Mouse (Mus musculus): ENCODE measurements around the gene Gpn1. TPM values are rescaled to one million over a fixed set of nuclear protein-coding genes. Genes with fewer than 3 reads are reported as not detected.
A peak's percentile ranks its signal among the peaks of the same experiment; 100 is the strongest.

Gpn1 gene
- polyA plus RNA-seq (2014; fragmentation: Nextera tagmentation; extraction: Ambion mirVana), result 54.2 and 66.3 TPM in 2 replicates

DNA sequence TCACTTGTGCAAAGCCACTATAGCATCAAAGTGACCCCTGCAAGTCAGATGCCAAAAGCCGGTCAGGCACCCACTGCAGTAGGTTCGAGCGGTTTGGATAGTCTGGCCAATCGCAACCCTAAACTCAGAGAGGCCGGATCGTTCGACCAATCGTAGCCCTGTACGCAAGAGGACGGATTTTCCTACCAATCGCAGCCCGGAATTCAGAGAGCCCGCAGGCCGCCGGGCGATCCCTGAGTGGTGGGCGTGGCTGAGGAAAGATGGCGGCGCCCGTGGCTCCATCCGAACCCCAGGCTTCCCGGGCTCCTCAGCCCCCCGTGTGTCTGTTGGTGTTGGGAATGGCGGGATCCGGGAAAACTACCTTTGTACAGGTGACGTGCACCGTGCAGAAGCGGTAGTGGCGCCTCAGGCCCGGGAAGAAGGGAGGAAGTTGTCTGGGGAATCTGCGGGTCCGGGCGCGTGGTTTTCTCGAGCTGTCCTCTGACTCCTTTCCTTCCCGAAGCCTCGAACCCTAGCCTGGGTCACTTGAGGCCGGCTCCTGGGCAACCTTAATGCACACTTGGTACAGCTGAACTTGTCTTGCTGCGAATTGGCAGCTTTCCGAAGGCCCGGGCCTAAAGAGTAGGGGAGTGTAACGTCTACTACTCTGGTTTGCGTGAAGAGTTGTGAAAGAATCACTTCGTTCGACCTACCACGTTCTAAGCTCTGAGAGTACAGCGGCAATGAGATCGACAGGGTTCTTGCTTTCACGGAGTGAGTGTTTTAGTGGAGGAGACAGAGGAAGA is at the start of gene Gpn1:
Gpn1 (plus strand) TSS at position 229 of the 785 bp plus-strand sequence.
- no peak within 1 kb of the TSS for H3K27ac ChIP-seq (ENCODE audit: low read length)
- peak; percentile 99 for ATAC-seq (ENCODE audit: insufficient number of reproducible peaks, insufficient read depth, low FRiP score, low read depth)
- H3K36me3 ChIP-seq (ENCODE audit: control insufficient read depth, insufficient read depth, low read length), result peaks cover 17% of the 10 kb centered on the region
- H3K9ac ChIP-seq (replicated peaks; ENCODE audit: low read depth, low read length), result peak within 1 kb of the TSS; percentile 49
- peak within 1 kb of the TSS; percentile 78 for H3K4me2 ChIP-seq (replicated peaks; ENCODE audit: low read depth, low read length)
- no peaks in the 10 kb centered on the region for H3K27me3 ChIP-seq (ENCODE audit: control insufficient read depth, insufficient read depth, low read length)
- WGBS, result under 1% methylated on average over 49 of the region's 49 CpGs
- H3K4me1 ChIP-seq (ENCODE audit: control insufficient read depth, insufficient read depth, low read length), result peaks cover 4% of the 10 kb centered on the region; the same call in 1 of the 2 replicates
- H3K4me3 ChIP-seq (ENCODE audit: low read depth, low read length), result peak within 1 kb of the TSS; percentile 81
- H3K9me3 ChIP-seq (ENCODE audit: control insufficient read depth, low read depth, low read length), result no peaks in the 10 kb centered on the region

DNA sequence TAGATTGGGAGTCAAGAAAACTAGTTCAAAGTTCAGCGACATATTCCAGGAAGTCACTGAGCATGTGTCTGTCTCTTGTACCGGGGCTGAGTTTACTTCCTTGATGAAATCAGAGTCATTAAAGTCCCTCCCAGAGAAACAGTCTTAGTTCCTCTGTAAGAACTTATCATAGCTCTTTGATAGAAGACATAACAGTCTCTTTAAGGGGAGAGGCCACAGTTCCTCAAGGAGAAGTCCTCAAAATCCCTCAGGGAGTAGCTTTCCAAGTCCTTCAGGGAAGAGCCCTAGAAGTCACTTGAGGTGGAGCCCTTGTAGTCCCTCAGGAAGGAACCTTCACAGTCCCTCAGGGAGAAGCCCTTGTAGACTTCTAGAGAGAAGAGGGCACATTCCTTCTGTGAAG is 43.2 kb upstream of the Gpn1 start:
- H3K27ac ChIP-seq (ENCODE audit: low read length), result no peak overlapping the region
- peaks cover 11% of the 10 kb centered on the region for H3K4me1 ChIP-seq (ENCODE audit: control insufficient read depth, insufficient read depth, low read length)
- H3K9me3 ChIP-seq (ENCODE audit: control insufficient read depth, low read depth, low read length), result no peaks in the 10 kb centered on the region
- no peak overlapping the region for H3K4me2 ChIP-seq (replicated peaks; ENCODE audit: low read depth, low read length)
- H3K4me3 ChIP-seq (ENCODE audit: low read depth, low read length), result no peak overlapping the region
- H3K36me3 ChIP-seq (ENCODE audit: control insufficient read depth, insufficient read depth, low read length), result no peaks in the 10 kb centered on the region
- H3K9ac ChIP-seq (replicated peaks; ENCODE audit: low read depth, low read length), result no peak overlapping the region
- 81% methylated on average over 2 of the region's 2 CpGs for WGBS
- ATAC-seq (ENCODE audit: insufficient number of reproducible peaks, insufficient read depth, low FRiP score, low read depth), result no peak
- H3K27me3 ChIP-seq (ENCODE audit: control insufficient read depth, insufficient read depth, low read length), result no peaks in the 10 kb centered on the region

GRCm38 (mm10) chr5:31451878-31452561 is 42.5 kb upstream of the Gpn1 start, which contains the start of gene Zfp512:
Gene Zfp512, plus strand, starts transcription at chr5:31452431.
- Histone ChIP-seq H3K4me2 (replicated peaks; ENCODE audit: low read depth, low read length) (peak within 1 kb of the TSS; percentile 63), H3K9ac (replicated peaks; ENCODE audit: low read depth, low read length) (peak within 1 kb of the TSS; percentile 43), H3K4me1 (ENCODE audit: control insufficient read depth, insufficient read depth, low read length) (peaks cover 11% of the 10 kb centered on the region), H3K9me3 (ENCODE audit: control insufficient read depth, low read depth, low read length) (no peaks in the 10 kb centered on the region), H3K27me3 (ENCODE audit: control insufficient read depth, insufficient read depth, low read length) (no peaks in the 10 kb centered on the region), H3K36me3 (ENCODE audit: control insufficient read depth, insufficient read depth, low read length) (no peaks in the 10 kb centered on the region), H3K4me3 (ENCODE audit: low read depth, low read length) (peak within 1 kb of the TSS; percentile 51), H3K27ac (ENCODE audit: low read length) (peak within 1 kb of the TSS; percentile 33; the same call in 1 of the 2 replicates)
- WGBS, result 6% methylated on average over 23 of the region's 23 CpGs
- peak; percentile 98 for ATAC-seq (ENCODE audit: insufficient number of reproducible peaks, insufficient read depth, low FRiP score, low read depth)

- Histone ChIP-seq H3K9ac (replicated peaks; ENCODE audit: low read depth, low read length) (peak overlapping the region; percentile 43), H3K9me3 (ENCODE audit: control insufficient read depth, low read depth, low read length) (no peaks in the 10 kb centered on the region), H3K27me3 (ENCODE audit: control insufficient read depth, insufficient read depth, low read length) (no peaks in the 10 kb centered on the region), H3K4me2 (replicated peaks; ENCODE audit: low read depth, low read length) (peak overlapping the region; percentile 63), H3K4me1 (ENCODE audit: control insufficient read depth, insufficient read depth, low read length) (peaks cover 11% of the 10 kb centered on the region), H3K36me3 (ENCODE audit: control insufficient read depth, insufficient read depth, low read length) (no peaks in the 10 kb centered on the region), H3K27ac (ENCODE audit: low read length) (peak overlapping the region; percentile 33; the same call in 1 of the 2 replicates), H3K4me3 (ENCODE audit: low read depth, low read length) (peak overlapping the region; percentile 51)
- 0% methylated on average over 11 of the region's 11 CpGs for WGBS
- no peak for ATAC-seq (ENCODE audit: insufficient number of reproducible peaks, insufficient read depth, low FRiP score, low read depth)
These were observed 42.0 kb upstream of the Gpn1 start for GRCm38 (mm10) chr5:31452562-31452878.

DNA sequence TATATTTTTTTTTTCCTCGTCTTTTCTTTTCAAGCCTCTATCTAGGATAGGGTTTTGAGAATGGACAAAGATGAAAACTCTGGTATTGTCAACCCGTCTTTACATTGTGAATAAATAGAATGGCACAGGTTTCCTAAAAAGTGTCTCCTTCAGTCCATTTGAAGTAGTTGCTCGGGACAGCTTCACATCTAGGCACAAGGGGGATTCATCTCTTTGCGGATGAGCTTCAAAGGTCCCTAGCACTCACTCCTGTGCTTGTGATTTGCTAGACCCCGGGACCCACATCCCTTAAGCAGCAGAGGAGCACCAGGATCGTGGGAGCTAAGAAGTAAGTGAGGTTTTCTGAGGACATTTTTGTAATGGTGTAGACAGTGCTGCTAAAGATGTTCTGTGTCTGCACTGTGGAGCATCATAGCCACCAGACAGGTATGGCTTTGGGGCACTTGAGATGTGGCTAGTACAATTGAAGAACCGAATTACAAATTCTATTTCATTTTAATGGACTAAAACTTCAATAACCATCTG is 41.6 kb upstream of the Gpn1 start:
- H3K9ac ChIP-seq (replicated peaks; ENCODE audit: low read depth, low read length), result peak overlapping the region; percentile 43
- H3K4me2 ChIP-seq (replicated peaks; ENCODE audit: low read depth, low read length), result peak overlapping the region; percentile 63
- 14% methylated on average over 7 of the region's 7 CpGs for WGBS
- peak overlapping the region; percentile 51 for H3K4me3 ChIP-seq (ENCODE audit: low read depth, low read length)
- H3K4me1 ChIP-seq (ENCODE audit: control insufficient read depth, insufficient read depth, low read length), result peaks cover 11% of the 10 kb centered on the region
- no peak for ATAC-seq (ENCODE audit: insufficient number of reproducible peaks, insufficient read depth, low FRiP score, low read depth)
- H3K9me3 ChIP-seq (ENCODE audit: control insufficient read depth, low read depth, low read length), result no peaks in the 10 kb centered on the region
- no peak overlapping the region for H3K27ac ChIP-seq (ENCODE audit: low read length)
- no peaks in the 10 kb centered on the region for H3K27me3 ChIP-seq (ENCODE audit: control insufficient read depth, insufficient read depth, low read length)
- H3K36me3 ChIP-seq (ENCODE audit: control insufficient read depth, insufficient read depth, low read length), result no peaks in the 10 kb centered on the region

DNA sequence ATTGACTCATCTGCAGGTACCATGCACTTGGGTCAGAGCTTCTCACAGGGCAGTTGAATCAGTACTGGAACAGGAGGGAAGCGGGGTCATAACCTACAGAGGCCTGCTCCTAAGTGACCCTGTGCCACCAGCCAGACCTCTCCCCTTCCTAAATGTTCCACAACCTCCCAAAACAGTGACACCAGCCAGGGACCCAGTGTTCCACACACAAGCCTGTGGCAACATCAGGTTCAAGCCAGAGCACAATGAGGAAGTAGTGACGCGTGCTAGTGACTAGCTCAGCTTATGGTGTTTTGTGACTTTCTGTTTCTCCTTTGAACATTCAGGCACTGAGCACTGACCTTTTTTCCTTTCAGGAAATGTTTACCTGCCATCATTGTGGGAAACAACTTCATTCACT is 26.7 kb upstream of the Gpn1 start:
- peaks cover 48% of the 10 kb centered on the region for H3K36me3 ChIP-seq (ENCODE audit: control insufficient read depth, insufficient read depth, low read length)
- no peaks in the 10 kb centered on the region for H3K27me3 ChIP-seq (ENCODE audit: control insufficient read depth, insufficient read depth, low read length)
- H3K4me1 ChIP-seq (ENCODE audit: control insufficient read depth, insufficient read depth, low read length), result no peaks in the 10 kb centered on the region
- no peak overlapping the region for H3K4me3 ChIP-seq (ENCODE audit: low read depth, low read length)
- 92% methylated on average over 3 of the region's 3 CpGs for WGBS
- no peak overlapping the region for H3K27ac ChIP-seq (ENCODE audit: low read length)
- H3K9me3 ChIP-seq (ENCODE audit: control insufficient read depth, low read depth, low read length), result no peaks in the 10 kb centered on the region
- H3K4me2 ChIP-seq (replicated peaks; ENCODE audit: low read depth, low read length), result no peak overlapping the region
- no peak overlapping the region for H3K9ac ChIP-seq (replicated peaks; ENCODE audit: low read depth, low read length)
- no peak for ATAC-seq (ENCODE audit: insufficient number of reproducible peaks, insufficient read depth, low FRiP score, low read depth)

DNA sequence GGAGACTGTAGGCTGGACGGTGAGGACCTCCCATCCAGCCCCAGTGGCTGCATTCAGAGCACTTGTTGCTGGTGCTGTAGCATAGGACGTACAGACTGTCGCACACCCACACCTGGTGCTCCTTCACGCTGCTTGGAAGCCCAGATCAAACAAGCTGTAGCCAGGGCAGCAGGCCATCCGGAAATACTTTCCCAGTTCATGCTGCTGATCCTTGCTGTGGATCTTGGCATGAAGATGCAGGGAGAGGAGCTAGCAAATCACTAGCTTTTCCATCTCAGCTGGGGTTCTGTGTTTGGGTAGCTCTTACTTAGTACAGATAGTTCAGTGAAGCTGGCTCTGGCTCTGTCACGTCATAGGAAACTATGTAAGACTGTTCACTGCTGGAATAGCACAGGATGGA is 24.8 kb upstream of the Gpn1 start:
- no peaks in the 10 kb centered on the region for H3K4me1 ChIP-seq (ENCODE audit: control insufficient read depth, insufficient read depth, low read length)
- H3K4me3 ChIP-seq (ENCODE audit: low read depth, low read length), result no peak overlapping the region
- no peak for ATAC-seq (ENCODE audit: insufficient number of reproducible peaks, insufficient read depth, low FRiP score, low read depth)
- no peaks in the 10 kb centered on the region for H3K27me3 ChIP-seq (ENCODE audit: control insufficient read depth, insufficient read depth, low read length)
- H3K4me2 ChIP-seq (replicated peaks; ENCODE audit: low read depth, low read length), result no peak overlapping the region
- 96% methylated on average over 6 of the region's 6 CpGs for WGBS
- no peaks in the 10 kb centered on the region for H3K9me3 ChIP-seq (ENCODE audit: control insufficient read depth, low read depth, low read length)
- peaks cover 67% of the 10 kb centered on the region for H3K36me3 ChIP-seq (ENCODE audit: control insufficient read depth, insufficient read depth, low read length)
- no peak overlapping the region for H3K9ac ChIP-seq (replicated peaks; ENCODE audit: low read depth, low read length)
- no peak overlapping the region for H3K27ac ChIP-seq (ENCODE audit: low read length)

DNA sequence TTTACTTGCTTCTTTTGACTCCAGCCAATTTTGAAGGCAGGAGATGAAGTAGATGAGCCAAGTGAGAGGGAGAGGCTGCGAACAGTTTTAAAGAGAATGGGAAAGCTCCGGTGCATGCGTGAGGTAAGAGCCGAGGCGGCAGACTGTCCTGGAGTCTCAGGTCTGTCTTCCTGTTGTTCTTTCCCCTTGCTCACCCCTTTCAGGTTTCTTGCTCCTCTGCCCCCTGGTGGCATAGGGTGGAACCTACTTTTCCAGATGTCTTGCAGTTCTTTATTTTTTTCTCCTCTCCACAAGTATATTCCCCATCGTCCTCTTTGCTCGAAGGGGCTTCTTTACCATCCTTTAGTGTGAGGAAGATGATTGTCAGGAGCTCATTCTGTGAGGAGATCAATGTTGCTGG is 24.2 kb upstream of the Gpn1 start:
- no peak for ATAC-seq (ENCODE audit: insufficient number of reproducible peaks, insufficient read depth, low FRiP score, low read depth)
- H3K36me3 ChIP-seq (ENCODE audit: control insufficient read depth, insufficient read depth, low read length), result peaks cover 68% of the 10 kb centered on the region
- WGBS, result 75% methylated on average over 7 of the region's 7 CpGs
- no peaks in the 10 kb centered on the region for H3K4me1 ChIP-seq (ENCODE audit: control insufficient read depth, insufficient read depth, low read length)
- no peak overlapping the region for H3K4me2 ChIP-seq (replicated peaks; ENCODE audit: low read depth, low read length)
- no peak overlapping the region for H3K27ac ChIP-seq (ENCODE audit: low read length)
- no peaks in the 10 kb centered on the region for H3K9me3 ChIP-seq (ENCODE audit: control insufficient read depth, low read depth, low read length)
- H3K4me3 ChIP-seq (ENCODE audit: low read depth, low read length), result no peak overlapping the region
- no peak overlapping the region for H3K9ac ChIP-seq (replicated peaks; ENCODE audit: low read depth, low read length)
- no peaks in the 10 kb centered on the region for H3K27me3 ChIP-seq (ENCODE audit: control insufficient read depth, insufficient read depth, low read length)

Data from stomach, embryonic 14.5 days (tissue).